Mouse (Mus musculus) small intestine, adult 2 months (tissue): Measurements from ENCODE around the gene Itpkb.

Experiments used
- CTCF ChIP-seq: fragments of 200-500 bp; IDR thresholded peaks from 2 replicates; pipeline ENCODE4 v1.5.1; 2012; ENCODE audit warnings: low read depth, mild to moderate bottlenecking, control low read depth, inconsistent platforms, low read length, moderate library complexity, mixed read lengths; ENCODE audit not compliant: insufficient replicate concordance, insufficient read length; ENCODE audit errors: extremely low read depth
- POLR2A ChIP-seq: fragments of 200-500 bp; IDR thresholded peaks from 2 replicates; pipeline ENCODE4 v1.6.1; 2012; ENCODE audit warnings: low read depth, mild to moderate bottlenecking, control low read depth, inconsistent platforms, low read length, moderate library complexity

DNA sequence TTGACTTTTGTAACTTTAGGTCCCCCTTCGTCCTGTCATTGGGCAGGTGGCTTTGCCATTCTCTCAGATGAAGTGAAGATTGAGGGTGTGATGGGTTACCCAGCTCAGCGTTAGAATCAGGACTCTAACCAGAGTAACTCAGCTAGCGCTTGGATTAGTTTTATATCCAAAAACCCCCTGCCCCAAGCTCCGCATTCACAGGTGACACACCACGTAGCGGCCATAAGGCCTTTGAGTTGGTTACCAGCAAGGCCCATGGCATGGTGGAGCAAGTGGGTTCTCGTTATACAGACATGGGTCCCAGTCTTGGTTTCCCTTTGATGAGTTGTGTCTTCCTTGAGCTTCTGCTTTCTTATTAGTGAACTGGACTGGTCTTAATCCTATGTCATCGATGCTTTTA is 53.6 kb downstream of the Itpkb start:
- TF ChIP-seq POLR2A (no peak), CTCF (no peak)
